8 mouse cellular contexts compared by ENCODE assay signal in genomic region chr7:105650639-105651435, GRCm38 (mm10). TPM values are rescaled to one million over a fixed set of nuclear protein-coding genes. Genes with fewer than 3 reads are reported as not detected.
DNase-seq lines count a peak whose midpoint lies in the region; ATAC-seq lines count a peak whose summit lies in the region.

Dnhd1 (plus strand) TSS chr7:105650827.

- H3K9ac ChIP-seq in forebrain, embryonic 16.5 days (replicated peaks; ENCODE audit: low read depth, low read length): peak within 1 kb of the TSS; percentile 45

- peak; percentile 92 for ATAC-seq in forebrain, embryonic 16.5 days

- peak within 1 kb of the TSS; percentile 43 for H3K4me3 ChIP-seq in forebrain, embryonic 16.5 days (replicated peaks; ENCODE audit: low read length)
- H3K4me3 ChIP-seq in macrophage (ENCODE audit: inconsistent target): peak within 1 kb of the TSS; percentile 22

- H3K4me1 ChIP-seq in forebrain, embryonic 16.5 days (replicated peaks; ENCODE audit: control insufficient read depth, insufficient read depth, low read length): peaks cover 8% of the 10 kb centered on the region

- 2% methylated on average over 17 of the region's 17 CpGs for WGBS in forebrain, embryonic 16.5 days
- 2% methylated on average over 17 of the region's 17 CpGs for WGBS in macrophage (ENCODE audit: missing documents)

- H3K79me2 ChIP-seq in macrophage (ENCODE audit: inconsistent target): no peaks in the 10 kb centered on the region

- no peak within 1 kb of the TSS; the same call in 1 of the 2 replicates for H3K27ac ChIP-seq in forebrain, embryonic 16.5 days (ENCODE audit: low read length)
- H3K27ac ChIP-seq in macrophage: no peak within 1 kb of the TSS

- peak; percentile 92 for DNase-seq in R1 (ENCODE audit: low read depth, low spot score)
- peak; percentile 68 for DNase-seq in cerebellum, adult 8-10 months
- DNase-seq in heart, postnatal 4 days: peak; percentile 78
- DNase-seq in layer of hippocampus, postnatal 10 days (ENCODE audit: low spot score in 2 of 2): peak; percentile 39 to 63
- peak; percentile 41 for DNase-seq in retina, postnatal 7 days (ENCODE audit: low read depth, low spot score)
- peak; percentile 68 to 73 for DNase-seq in urinary bladder, postnatal 36 days (ENCODE audit: low spot score in 2 of 2)

- H3K36me3 ChIP-seq in forebrain, embryonic 16.5 days (ENCODE audit: control insufficient read depth, insufficient read depth): no peaks in the 10 kb centered on the region
- H3K36me3 ChIP-seq in macrophage (ENCODE audit: inconsistent target): 0 out of 2 replicates have a peak, but pooled peaks cover 2% of the 10 kb centered on the region

- H3K27me3 ChIP-seq in forebrain, embryonic 16.5 days (replicated peaks; ENCODE audit: control insufficient read depth, insufficient read depth, low read length): no peaks in the 10 kb centered on the region

- peak within 1 kb of the TSS; percentile 66 for H3K4me2 ChIP-seq in forebrain, embryonic 16.5 days (ENCODE audit: low read length)

- no peaks in the 10 kb centered on the region for H3K9me3 ChIP-seq in forebrain, embryonic 16.5 days (ENCODE audit: control insufficient read depth, low read length)

RNA-seq across cellular contexts. Expression of gene Dnhd1, which starts in this region (rescaled TPM):
- polyA plus RNA-seq in forebrain, embryonic 16.5 days (2015; fragmentation: Nextera tagmentation; extraction: Ambion mirVana): 1.0 and 1.3 TPM in 2 replicates
- 1 to 10 TPM in 1 of 2 experiments, under 1 TPM in 1; 0.79 to 1.5 TPM for total RNA-seq in heart, postnatal 4 days (2021)
- 1 to 10 TPM; 5.1 to 5.9 TPM for total RNA-seq in layer of hippocampus, postnatal 10 days (2021)
- total RNA-seq in macrophage (2018; cell fraction: chromatin; rRNA removed): 10 to 100 TPM in 25 of 26 experiments, 1 to 10 TPM in 1; 7.1 to 53.6 (median 24.0) TPM
- total RNA-seq in macrophage (2018; cell fraction: cytosol; rRNA removed): 1 to 10 TPM in 9 of 26 experiments, under 1 TPM in 17; 0.24 to 3.3 (median 0.80) TPM
- 10 to 100 TPM in 20 of 26 experiments, 1 to 10 TPM in 6; 3.5 to 24.1 (median 14.1) TPM for total RNA-seq in macrophage (2018; cell fraction: nucleus; rRNA removed)
- 0.68 to 2.0 TPM (median 0.80 TPM) in 3 replicates for polyA plus RNA-seq in macrophage (2018)

Comparison
In these comparisons a context has a peak if more than half of its experiments do, and no peak if none do; other contexts are left out.
1. DNase-seq: peak in every context shown above with its lines; median percentile 92 in R1; 78 in heart, postnatal 4 days; 70 in urinary bladder, postnatal 36 days; 68 in cerebellum, adult 8-10 months; 51 in layer of hippocampus, postnatal 10 days; 41 in retina, postnatal 7 days.